Mouse (Mus musculus) embryonic fibroblast, embryonic 13.5 days (primary cell): ENCODE data around the gene Unc5c. TPM values are rescaled to one million over a fixed set of nuclear protein-coding genes. Genes with fewer than 3 reads are reported as not detected.

ENCODE experiments used
- H3K27ac ChIP-seq: 2 replicates; pipeline ENCODE4 v1.5.1; 2012; ENCODE audit warnings: low read length, control low read depth, inconsistent platforms; ENCODE audit not compliant: insufficient read depth
- H3K4me1 ChIP-seq: 2 replicates; pipeline ENCODE4 v1.6.1; 2011; ENCODE audit warnings: low read length; ENCODE audit not compliant: control insufficient read depth, insufficient read depth
- H3K4me3 ChIP-seq: 2 replicates; pipeline ENCODE4 v1.5.1; 2011; ENCODE audit warnings: mild to moderate bottlenecking, control low read depth, low read length; ENCODE audit not compliant: insufficient read depth
- CTCF ChIP-seq: IDR thresholded peaks from 2 replicates; pipeline ENCODE4 v1.5.1; 2011; ENCODE audit warnings: mild to moderate bottlenecking, control low read depth, low read length, moderate library complexity, borderline replicate concordance; ENCODE audit not compliant: insufficient read depth
- POLR2A ChIP-seq: IDR thresholded peaks from 2 replicates; pipeline ENCODE4 v1.6.1; 2011; ENCODE audit warnings: low read depth, mild to moderate bottlenecking, control low read depth, low read length, moderate library complexity
- polyA plus RNA-seq: library from polyadenylated mRNA; stranded (reverse); fragments of >200 nt; gene quantifications from 2 replicates; pipeline ENCODE4 v1.2.4, GENCODE M21; 2011; ENCODE audit warnings: low read depth; ENCODE audit not compliant: missing spikeins, insufficient read length

The Unc5c gene
- polyA plus RNA-seq, 1 experiment: 23.8 TPM

GRCm38 (mm10) chr3:141793755-141794154, 328.7 kb downstream of the Unc5c start:
- TF ChIP-seq POLR2A (no peak), CTCF (no peak)
- Histone ChIP-seq H3K4me1 (peaks cover 2% of the 10 kb centered on the region; the same call in 1 of the 2 replicates), H3K27ac (no peak overlapping the region), H3K4me3 (no peak overlapping the region)

GRCm38 (mm10) chr3:141794371-141794770, 329.4 kb downstream of the Unc5c start:
- TF ChIP-seq POLR2A: no peak
- no peak for TF ChIP-seq CTCF
- H3K4me3 ChIP-seq: no peak overlapping the region
- no peak overlapping the region for H3K27ac ChIP-seq
- H3K4me1 ChIP-seq: peaks cover 2% of the 10 kb centered on the region; the same call in 1 of the 2 replicates

DNA sequence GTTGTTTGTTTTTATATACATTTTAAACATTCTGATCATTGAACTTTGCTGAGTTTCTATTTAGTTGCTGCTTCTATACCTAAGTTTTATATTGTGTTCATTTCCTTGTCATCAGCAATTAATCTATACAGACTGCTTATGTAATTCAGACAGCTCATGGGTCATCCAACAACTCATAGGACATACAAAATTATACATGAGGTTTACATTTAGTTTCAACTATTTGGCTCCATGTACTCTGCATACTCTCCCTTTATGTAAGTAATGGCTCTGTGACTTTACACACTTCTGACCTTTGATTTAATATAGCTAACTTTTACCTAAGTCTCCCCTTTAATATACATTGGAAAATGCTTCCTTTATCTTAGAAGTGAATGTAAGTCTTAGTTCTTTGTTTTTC, 332.4 kb downstream of the Unc5c start:
- no peak for TF ChIP-seq CTCF
- no peak for TF ChIP-seq POLR2A
- Histone ChIP-seq H3K4me3 (no peak overlapping the region), H3K4me1 (no peaks in the 10 kb centered on the region), H3K27ac (no peak overlapping the region)

DNA sequence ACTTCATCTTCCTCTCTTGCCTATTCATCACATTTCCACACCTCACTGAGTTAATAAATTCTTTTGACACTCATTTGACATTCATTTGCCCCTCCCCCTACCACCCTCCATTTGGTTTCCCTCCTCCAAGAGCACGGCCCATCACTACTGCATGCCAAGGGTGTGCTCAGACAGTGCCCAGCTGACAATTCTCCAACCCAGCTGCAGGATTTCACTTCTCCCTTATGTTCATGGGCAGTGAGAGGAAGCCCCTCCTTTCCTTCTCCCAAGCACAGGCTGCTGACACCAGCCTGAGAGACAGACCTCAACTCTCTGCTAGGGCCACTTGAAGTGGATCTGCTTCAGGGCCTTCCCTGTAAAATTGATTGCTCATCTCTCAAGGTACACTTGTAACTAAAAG, 332.8 kb downstream of the Unc5c start:
- TF ChIP-seq CTCF: no peak
- no peak for TF ChIP-seq POLR2A
- no peak overlapping the region for H3K27ac ChIP-seq
- H3K4me1 ChIP-seq: no peaks in the 10 kb centered on the region
- no peak overlapping the region for H3K4me3 ChIP-seq

DNA sequence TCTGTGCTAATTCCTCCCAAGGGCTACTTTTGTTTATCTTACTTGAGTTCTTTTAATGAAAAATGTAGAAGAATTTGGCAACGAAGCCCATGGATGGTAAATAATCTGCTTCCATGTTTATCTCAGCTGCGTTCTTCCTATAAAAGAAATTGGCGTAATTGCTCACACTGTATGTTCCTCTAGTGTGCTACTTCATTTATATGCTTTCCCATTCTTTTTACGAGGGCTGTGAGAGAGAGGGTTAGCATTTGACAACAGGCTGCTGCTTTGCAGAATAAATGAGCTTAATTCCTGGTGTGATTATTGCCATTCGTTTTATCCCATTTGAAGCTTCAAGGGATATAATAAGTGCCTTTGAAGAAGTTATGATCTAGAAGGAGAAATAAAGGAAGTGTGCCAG, 339.1 kb downstream of the Unc5c start:
- Histone ChIP-seq H3K4me1 (no peaks in the 10 kb centered on the region), H3K27ac (no peak overlapping the region), H3K4me3 (no peak overlapping the region)
- TF ChIP-seq POLR2A (no peak), CTCF (no peak)

- Histone ChIP-seq H3K27ac (no peak overlapping the region), H3K4me3 (no peak overlapping the region), H3K4me1 (no peaks in the 10 kb centered on the region)
- TF ChIP-seq POLR2A (no peak), CTCF (no peak)
These were observed 344.6 kb downstream of the Unc5c start for GRCm38 (mm10) chr3:141809581-141809980.

GRCm38 (mm10) chr3:141810944-141811343, 345.9 kb downstream of the Unc5c start:
- no peaks in the 10 kb centered on the region for H3K4me1 ChIP-seq
- H3K4me3 ChIP-seq: no peak overlapping the region
- TF ChIP-seq CTCF: no peak
- TF ChIP-seq POLR2A: no peak
- H3K27ac ChIP-seq: no peak overlapping the region

DNA sequence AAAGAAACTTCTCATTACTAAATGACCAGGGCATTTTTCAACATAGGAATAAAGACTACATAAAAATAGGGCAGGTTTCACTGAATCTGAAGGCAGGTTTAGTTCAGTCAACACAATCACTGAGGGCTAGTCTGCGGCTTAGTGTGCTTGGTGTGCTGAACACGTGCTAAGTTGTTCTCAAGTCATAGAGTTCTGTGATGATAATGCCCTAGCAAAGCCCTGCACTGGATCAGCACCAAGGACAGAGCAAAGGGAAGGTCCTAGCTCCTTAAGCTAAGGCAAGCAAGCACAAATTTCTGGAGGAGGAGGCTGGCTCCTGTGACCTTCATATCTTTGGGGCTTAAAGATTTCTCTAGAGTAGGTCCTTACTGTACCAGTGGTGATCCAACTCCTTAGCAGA, 346.3 kb downstream of the Unc5c start:
- Histone ChIP-seq H3K4me3 (no peak overlapping the region), H3K27ac (no peak overlapping the region), H3K4me1 (no peaks in the 10 kb centered on the region)
- TF ChIP-seq CTCF (no peak), POLR2A (no peak)

GRCm38 (mm10) chr3:141814776-141815175, 349.8 kb downstream of the Unc5c start:
- Histone ChIP-seq H3K4me1 (peaks cover 2% of the 10 kb centered on the region; the same call in 1 of the 2 replicates), H3K4me3 (no peak overlapping the region), H3K27ac (no peak overlapping the region)
- TF ChIP-seq CTCF: no peak
- no peak for TF ChIP-seq POLR2A

DNA sequence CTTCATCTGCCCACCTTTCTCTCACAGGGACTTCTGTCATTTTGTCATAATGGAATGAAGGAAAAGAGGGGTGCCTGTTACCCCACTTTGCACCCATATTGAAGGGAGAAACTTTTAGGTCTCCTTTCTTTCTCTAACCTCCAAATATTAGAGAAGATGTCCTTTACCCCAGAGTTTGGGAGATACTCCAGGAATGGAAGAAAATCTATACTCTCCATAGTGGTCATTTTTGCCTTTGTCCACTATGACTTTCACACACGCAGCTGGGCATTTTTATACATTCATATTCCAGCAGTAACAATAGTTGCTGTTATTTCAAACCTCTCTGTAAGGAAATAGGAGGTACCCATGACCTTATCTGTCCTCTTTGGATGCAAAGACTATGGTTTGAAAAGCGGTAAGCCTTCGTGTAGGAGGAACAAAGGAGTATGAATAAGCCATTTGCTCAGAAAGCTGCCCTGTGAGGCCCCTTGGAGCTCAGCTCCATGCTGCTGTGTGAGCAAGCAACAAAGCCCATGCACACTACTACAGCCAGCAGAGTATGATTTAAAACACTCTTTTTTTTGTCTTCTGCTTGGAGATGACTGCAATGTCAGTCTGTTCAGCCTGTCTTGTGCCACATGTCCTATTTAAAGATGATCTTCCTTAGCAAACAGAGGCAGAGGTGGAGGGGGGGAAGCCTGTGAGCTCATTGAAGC, 353.7 kb downstream of the Unc5c start:
- H3K4me1 ChIP-seq: peaks cover 2% of the 10 kb centered on the region; the same call in 1 of the 2 replicates
- no peak overlapping the region for H3K4me3 ChIP-seq
- no peak overlapping the region for H3K27ac ChIP-seq
- TF ChIP-seq POLR2A (no peak), CTCF (no peak)
